Mouse (Mus musculus) ES-E14 (cell line): ENCODE measurements around the gene C2. TPM values are rescaled to one million over a fixed set of nuclear protein-coding genes. Genes with fewer than 3 reads are reported as not detected.

ENCODE experiments used
- DNase-seq: peaks from one replicate; pipeline ENCODE4 v3.0.0-alpha.2; 2013; ENCODE audit warnings: low read depth, low spot score
- H3K27ac ChIP-seq: 2 replicates; pipeline ENCODE4 v1.5.1; 2012; ENCODE audit warnings: low read depth, mild to moderate bottlenecking, low read length, moderate library complexity, mixed read lengths; ENCODE audit not compliant: poor library complexity, insufficient read depth, severe bottlenecking
- H3K36me3 ChIP-seq: 2 replicates; pipeline ENCODE4 v1.6.1; 2012; ENCODE audit warnings: mild to moderate bottlenecking, low read length, moderate library complexity, mixed read lengths; ENCODE audit not compliant: control insufficient read depth, poor library complexity, insufficient read depth, severe bottlenecking
- H3K4me1 ChIP-seq, 2 experiments: fragments of 150-350 bp in 1 of 2; sonication (generic) in 1 of 2; 2 replicates each; pipeline ENCODE4 v1.6.1; 2012; ENCODE audit warnings: low read length in 2 of 2, mild to moderate bottlenecking in 1 of 2, mixed read lengths in 1 of 2; ENCODE audit not compliant: control insufficient read depth in 2 of 2, insufficient read depth in 2 of 2, poor library complexity in 1 of 2
- H3K4me3 ChIP-seq, 2 experiments: fragments of 150-350 bp in 1 of 2; sonication (generic) in 1 of 2; 2 replicates each; pipeline ENCODE4 v1.5.1; 2012; ENCODE audit warnings: low read length in 2 of 2, low read depth in 1 of 2, mild to moderate bottlenecking in 1 of 2, mixed read lengths in 1 of 2; ENCODE audit not compliant: insufficient read depth in 1 of 2, poor library complexity in 1 of 2, severe bottlenecking in 1 of 2
- H3K9ac ChIP-seq: 2 replicates; pipeline ENCODE4 v1.6.1; 2012; ENCODE audit warnings: low read depth, mild to moderate bottlenecking, low read length, mixed read lengths; ENCODE audit not compliant: poor library complexity, insufficient read depth, severe bottlenecking
- H3K9me3 ChIP-seq: fragments of 150-350 bp; sonication (generic); 2 replicates; pipeline ENCODE4 v1.6.1; 2012; ENCODE audit warnings: low read depth, mild to moderate bottlenecking, low read length; ENCODE audit not compliant: control insufficient read depth, insufficient read depth
- CHD2 ChIP-seq: IDR thresholded peaks from 2 replicates; pipeline ENCODE4 v1.6.1; 2014; ENCODE audit warnings: mild to moderate bottlenecking, low read depth, low read length, inconsistent platforms
- HCFC1 ChIP-seq: IDR thresholded peaks from 2 replicates; pipeline ENCODE4 v1.6.1; 2012; ENCODE audit warnings: low read length, inconsistent platforms, borderline replicate concordance; ENCODE audit not compliant: insufficient read depth
- MAFK ChIP-seq: IDR thresholded peaks from 2 replicates; pipeline ENCODE4 v1.6.1; 2014; ENCODE audit warnings: mild to moderate bottlenecking, low read depth, low read length, inconsistent platforms; ENCODE audit not compliant: insufficient read depth
- ZC3H11A ChIP-seq: IDR thresholded peaks from 2 replicates; pipeline ENCODE4 v1.6.1; 2012; ENCODE audit warnings: low read depth, mild to moderate bottlenecking, inconsistent platforms, low read length, borderline replicate concordance
- ZNF384 ChIP-seq: IDR thresholded peaks from 2 replicates; pipeline ENCODE4 v1.6.1; 2012; ENCODE audit warnings: low read depth, low read length, inconsistent platforms
- in situ Hi-C, 2 experiments: fragments of 600-800 bp; cut with MboI; formaldehyde crosslinking; loops; one replicate each; pipeline ENCODE4 v1.15.1; 2025; ENCODE audit warnings: low sequenced_read_pairs in 2 of 2, inconsistent platforms in 1 of 2; ENCODE audit not compliant: unreplicated experiment in 2 of 2
- total RNA-seq: library from RNA; depleted of rRNA; stranded (reverse); fragments of 300-350 nt; gene quantifications from 2 replicates; pipeline ENCODE4 v1.2.3, GENCODE M21; 2012

The C2 gene
- total RNA-seq, 1 experiment = 5.0 TPM

- TF ChIP-seq CHD2 = no peak
- no peak for TF ChIP-seq ZC3H11A
- no peak for TF ChIP-seq HCFC1
- TF ChIP-seq ZNF384 = no peak
- no peak for TF ChIP-seq MAFK
- H3K4me1 ChIP-seq = peaks cover 0 to 7% of the 10 kb centered on the region in 2 experiments; a peak in 3 of 4 replicates
- H3K4me3 ChIP-seq = no peak overlapping the region
- H3K9ac ChIP-seq = no peak overlapping the region
- H3K27ac ChIP-seq = no peak overlapping the region
- H3K36me3 ChIP-seq = peaks cover 40% of the 10 kb centered on the region
- DNase-seq = no peak
- in situ Hi-C loops = no loop called here
- H3K9me3 ChIP-seq = no peaks in the 10 kb centered on the region
These were observed 44.6 kb downstream of the C2 start for GRCm38 (mm10) chr17:34853511-34853910.

- Histone ChIP-seq H3K36me3 (peaks cover 34% of the 10 kb centered on the region), H3K4me3 (peak overlapping the region; percentile 92), H3K4me1 (peaks cover 0 to 4% of the 10 kb centered on the region in 2 experiments; a peak in 2 of 4 replicates), H3K9ac (peak overlapping the region; percentile 94), H3K9me3 (no peaks in the 10 kb centered on the region), H3K27ac (peak overlapping the region; percentile 59)
- TF ChIP-seq ZNF384 (no peak), MAFK (no peak), CHD2 (no peak), HCFC1 (no peak), ZC3H11A (no peak)
- in situ Hi-C loops = no loop called here
- no peak for DNase-seq
These were observed 47.4 kb downstream of the C2 start for GRCm38 (mm10) chr17:34850517-34851125.

- 0 out of 2 replicates have a peak, but pooled peaks have one; percentile 39 for TF ChIP-seq CHD2
- peak; percentile 92 for TF ChIP-seq HCFC1
- TF ChIP-seq MAFK = no peak
- peak within 1 kb of the TSS; percentile 59 for H3K27ac ChIP-seq
- DNase-seq = peak; percentile 94
These were observed 48.1 kb downstream of the C2 start, which contains the start of the genes Skiv2l and Nelfe for GRCm38 (mm10) chr17:34849722-34850516. Gene Skiv2l (minus strand): TSS chr17:34850210. Gene Nelfe (plus strand): TSS chr17:34850391.

GRCm38 (mm10) chr17:34847615-34848014 lies 50.5 kb downstream of the C2 start:
- Histone ChIP-seq H3K36me3 (peaks cover 18% of the 10 kb centered on the region; the same call in 1 of the 2 replicates), H3K4me1 (peaks cover 0 to 4% of the 10 kb centered on the region in 2 experiments; a peak in 2 of 4 replicates), H3K4me3 (no peak overlapping the region), H3K27ac (no peak overlapping the region), H3K9me3 (no peaks in the 10 kb centered on the region), H3K9ac (no peak overlapping the region)
- in situ Hi-C loops = no loop called here
- no peak for DNase-seq
- TF ChIP-seq MAFK = no peak
- no peak for TF ChIP-seq HCFC1
- no peak for TF ChIP-seq ZC3H11A
- TF ChIP-seq CHD2 = no peak
- TF ChIP-seq ZNF384 = no peak

More at GRCm38 (mm10) chr17:34849722-34850516, 48.1 kb downstream of the C2 start, which contains the start of the genes Skiv2l and Nelfe:
- H3K9me3 ChIP-seq = no peaks in the 10 kb centered on the region
- in situ Hi-C loops = no loop called here
- peak within 1 kb of the TSS; percentile 94 for H3K9ac ChIP-seq
- peak within 1 kb of the TSS; percentile 92 for H3K4me3 ChIP-seq
- H3K36me3 ChIP-seq = peaks cover 32% of the 10 kb centered on the region
- peaks cover 0 to 4% of the 10 kb centered on the region in 2 experiments; a peak in 2 of 4 replicates for H3K4me1 ChIP-seq
